Mouse (Mus musculus): ENCODE measurements around the gene Tagln. TPM values are rescaled to one million over a fixed set of nuclear protein-coding genes. Genes with fewer than 3 reads are reported as not detected.

Gene Tagln
- total and polyA plus RNA-seq, 3 experiments = 0.59 to 2.3 TPM; not detected in 1

DNA sequence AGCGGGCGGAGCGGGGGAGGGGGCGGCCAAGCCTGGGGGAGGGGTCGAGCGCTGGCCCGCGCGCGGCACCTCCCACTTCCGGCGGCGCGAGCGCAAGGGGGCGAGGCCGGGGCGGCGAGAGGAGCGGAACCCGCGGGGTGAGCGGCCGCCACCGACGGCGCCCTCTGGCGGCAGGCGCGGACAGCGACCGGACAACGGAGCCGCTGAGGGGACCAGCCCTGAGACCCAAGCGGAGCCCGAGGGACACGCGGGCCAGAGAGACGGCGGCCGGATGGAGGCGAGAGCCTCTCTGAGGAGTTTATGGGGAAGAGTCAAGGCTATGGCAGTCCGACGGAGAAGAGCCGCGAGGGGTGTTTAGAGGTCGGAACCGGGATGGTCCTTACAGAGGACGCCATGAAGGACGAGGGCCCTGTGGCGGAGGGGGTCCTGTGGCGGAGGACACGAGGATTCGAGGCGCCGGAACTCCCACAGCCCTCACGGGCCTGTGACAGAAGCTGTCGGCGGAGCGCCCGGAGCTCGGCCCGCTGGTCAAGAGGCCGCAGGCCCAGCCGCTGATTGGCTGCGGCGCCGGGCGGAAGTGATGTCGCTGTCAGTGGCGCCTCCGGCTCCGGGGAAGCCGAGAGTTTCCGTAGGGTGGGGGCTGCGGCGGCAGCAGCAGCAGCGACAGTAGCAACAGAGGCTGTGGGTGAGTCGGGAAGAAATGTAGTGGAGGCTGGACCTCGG lies 29.3 kb downstream of the Tagln start, which contains the start of the genes Pcsk7 and Rnf214 (continued):
- TF ChIP-seq TCF12 (IDR thresholded peaks at IDR 0.05; ENCODE audit: low read depth, low read length) (peak; percentile 65; the same call in 1 of the 2 replicates), ZMIZ1 (IDR thresholded peaks at IDR 0.05; ENCODE audit: low read depth, low read length) (0 out of 2 replicates have a peak, but pooled peaks have one; percentile 53), SIN3A (IDR thresholded peaks at IDR 0.05; ENCODE audit: low read length) (no peak; the same call in 1 of the 2 replicates), CHD1 (IDR thresholded peaks at IDR 0.05; ENCODE audit: low read depth, low read length) (no peak), USF2 (conservative IDR thresholded peaks at IDR 0.05; ENCODE audit: low read depth, low read length) (no peak), NELFE (IDR thresholded peaks at IDR 0.05; ENCODE audit: low read depth, low read length) (peak; percentile 89), MAZ (IDR thresholded peaks at IDR 0.05; ENCODE audit: low read depth, low read length) (peak; percentile 59; the same call in 1 of the 2 replicates), JUN (IDR thresholded peaks at IDR 0.05; ENCODE audit: insufficient read depth, low read depth, low read length) (no peak), BHLHE40 (IDR thresholded peaks at IDR 0.05; ENCODE audit: low read depth, low read length) (peak; percentile 35; the same call in 1 of the 2 replicates), SMC3 (IDR thresholded peaks at IDR 0.05; ENCODE audit: low read depth, low read length) (peak; percentile 41), HCFC1 (IDR thresholded peaks at IDR 0.05; ENCODE audit: low read depth, low read length) (peak; percentile 69)

DNA sequence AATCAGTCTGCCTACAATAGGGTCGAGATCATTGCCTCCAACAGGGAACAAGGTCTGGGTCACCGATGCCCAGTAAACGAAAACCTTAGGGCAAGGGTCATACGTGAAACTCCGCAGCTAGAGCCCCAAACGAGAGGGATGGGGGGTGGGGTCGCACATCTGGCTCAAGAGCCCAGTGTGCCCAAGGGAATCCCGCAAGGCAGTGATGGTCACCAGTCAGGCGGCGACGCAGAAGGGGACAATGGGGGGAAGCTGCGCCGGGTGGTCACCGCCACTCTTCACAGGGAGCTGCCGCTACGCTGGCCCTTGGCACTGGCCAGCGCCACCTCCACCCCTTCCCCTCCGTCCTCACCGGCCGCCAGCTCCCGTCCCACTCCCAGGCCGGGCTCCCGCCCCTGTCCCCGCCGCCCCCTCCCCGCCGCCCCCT lies 30.0 kb downstream of the Tagln start:
- in situ Hi-C loops (cut with MboI; ENCODE audit: low pct_ligation_motif_present, low pct_unique_long_range_greater_than_20kb, low sequenced_read_pairs) (no loop called here), dilution Hi-C loops (cut with MboI; ENCODE audit: extremely low pct_ligation_motif_present, extremely low pct_unique_long_range_greater_than_20kb, low sequenced_read_pairs) (no loop called here)
- TF ChIP-seq TCF12 (IDR thresholded peaks at IDR 0.05; ENCODE audit: low read depth, low read length) (no peak), ETS1 (conservative IDR thresholded peaks at IDR 0.05; ENCODE audit: low read depth, low read length) (no peak), GABPA (IDR thresholded peaks at IDR 0.05; ENCODE audit: insufficient replicate concordance, low read depth, low read length) (no peak), USF2 (conservative IDR thresholded peaks at IDR 0.05; ENCODE audit: low read depth, low read length) (no peak), BHLHE40 (IDR thresholded peaks at IDR 0.05; ENCODE audit: low read depth, low read length) (no peak), SIN3A (IDR thresholded peaks at IDR 0.05; ENCODE audit: low read length) (peak; percentile 40; the same call in 1 of the 2 replicates)
- Histone ChIP-seq H3K9me3 (replicated peaks; ENCODE audit: low read length) (no peaks in the 10 kb centered on the region), H3K79me2 (replicated peaks; ENCODE audit: control insufficient read depth, extremely low read depth, insufficient read depth, poor library complexity, severe bottlenecking) (peaks cover 15% of the 10 kb centered on the region), H3K9ac (ENCODE audit: insufficient read depth, low read depth) (peak overlapping the region; percentile 90), H3K4me3 (replicated peaks in 1 of 3; ENCODE audit: low read depth in 2 of 3, low read length in 2 of 3, poor library complexity in 1 of 3) (peak overlapping the region; percentile 70 to 89 (median 78)), H3K36me3 (replicated peaks in 1 of 2; ENCODE audit: control insufficient read depth in 1 of 2, insufficient read depth in 1 of 2, low read length in 1 of 2) (peaks cover 17 to 37% of the 10 kb centered on the region in 2 experiments), H3K27me3 (replicated peaks) (no peaks in the 10 kb centered on the region), H3K4me1 (ENCODE audit: control insufficient read depth in 1 of 2, insufficient read depth in 2 of 2) (peaks cover 0 to 29% of the 10 kb centered on the region in 2 experiments; a peak in 2 of 4 replicates), H3K4me2 (ENCODE audit: insufficient read depth, low read depth, poor library complexity, severe bottlenecking) (peak overlapping the region; percentile 82), H3K27ac (ENCODE audit: insufficient read depth, low read depth) (0 out of 2 replicates have a peak overlapping the region, but pooled peaks have one; percentile 22)
- peak; percentile 11 for DNase-seq (ENCODE audit: extremely low read depth)

- TF ChIP-seq RCOR1 (conservative IDR thresholded peaks at IDR 0.05; ENCODE audit: low read depth, low read length) = no peak
- Histone ChIP-seq H3K27ac (ENCODE audit: insufficient read depth, low read depth) (no peak overlapping the region), H3K36me3 (replicated peaks in 1 of 2; ENCODE audit: control insufficient read depth in 1 of 2, insufficient read depth in 1 of 2, low read length in 1 of 2) (peaks cover 12 to 33% of the 10 kb centered on the region in 2 experiments), H3K4me1 (ENCODE audit: control insufficient read depth in 1 of 2, insufficient read depth in 2 of 2) (peaks cover 0 to 29% of the 10 kb centered on the region in 2 experiments; a peak in 2 of 4 replicates), H3K9me3 (replicated peaks; ENCODE audit: low read length) (no peaks in the 10 kb centered on the region), H3K79me2 (replicated peaks; ENCODE audit: control insufficient read depth, extremely low read depth, insufficient read depth, poor library complexity, severe bottlenecking) (peaks cover 15% of the 10 kb centered on the region), H3K4me2 (ENCODE audit: insufficient read depth, low read depth, poor library complexity, severe bottlenecking) (peak overlapping the region; percentile 82), H3K9ac (ENCODE audit: insufficient read depth, low read depth) (peak overlapping the region; percentile 90; the same call in 1 of the 2 replicates), H3K4me3 (replicated peaks in 1 of 3; ENCODE audit: low read depth in 2 of 3, low read length in 2 of 3, poor library complexity in 1 of 3) (peak overlapping the region in 2 of 3 experiments; percentile 70 to 78), H3K27me3 (replicated peaks) (no peaks in the 10 kb centered on the region)
- dilution Hi-C loops (cut with MboI; ENCODE audit: extremely low pct_ligation_motif_present, extremely low pct_unique_long_range_greater_than_20kb, low sequenced_read_pairs) = no loop called here
- no peak for DNase-seq (ENCODE audit: extremely low read depth)
- in situ Hi-C loops (cut with MboI; ENCODE audit: low pct_ligation_motif_present, low pct_unique_long_range_greater_than_20kb, low sequenced_read_pairs) = no loop called here
Measured at GRCm38 (mm10) chr9:45905196-45905595, 30.7 kb downstream of the Tagln start.
